Mouse (Mus musculus): ENCODE measurements around the gene 6030408B16Rik.

Gene 6030408B16Rik

DNA sequence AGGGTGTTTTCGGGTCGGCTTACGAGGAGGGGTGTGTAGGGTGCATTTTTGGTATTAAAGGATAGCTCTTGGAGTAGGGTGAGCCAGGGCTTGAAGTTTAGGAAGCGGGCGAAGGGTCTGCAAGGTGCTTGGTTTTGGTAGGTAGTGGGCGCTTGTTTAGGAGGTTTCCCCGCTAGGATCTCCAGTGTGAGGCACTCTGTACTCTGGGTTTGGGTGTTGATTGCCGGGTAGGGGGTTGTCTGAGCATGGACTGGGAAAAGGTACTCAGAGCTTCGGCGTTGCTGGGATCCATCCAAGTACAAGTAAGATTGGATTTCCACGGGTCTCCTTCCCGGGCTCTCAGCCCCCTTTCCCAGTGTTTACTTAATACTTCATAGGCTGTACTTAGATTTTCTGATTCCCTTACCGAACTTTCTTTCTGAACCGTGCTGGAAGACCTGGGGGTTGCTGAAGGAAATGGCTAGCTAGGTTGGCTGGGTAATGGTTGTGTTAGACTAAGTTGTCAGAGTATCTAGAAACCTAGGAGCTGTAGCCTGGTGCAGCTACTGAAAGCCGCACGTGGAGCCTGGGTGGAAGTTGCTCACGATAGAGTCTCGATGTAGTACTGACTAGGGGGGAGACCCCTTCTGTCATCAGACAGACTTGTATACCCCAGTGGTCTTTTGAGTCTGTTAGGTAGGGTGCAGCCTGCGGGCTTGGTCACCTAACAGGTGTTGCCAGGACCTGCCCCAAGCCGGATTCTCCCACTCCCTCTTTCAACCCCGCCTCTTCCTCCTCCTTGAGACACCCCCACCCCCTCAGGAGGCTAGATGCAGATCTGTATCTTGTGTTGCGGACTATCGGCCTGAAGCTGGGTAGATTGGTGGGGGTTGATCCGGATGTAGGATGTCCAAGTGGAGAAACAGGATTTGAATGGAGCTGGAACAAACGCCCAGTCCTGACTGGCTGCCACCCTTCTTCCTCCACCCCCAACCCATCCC is 25.7 kb upstream of the 6030408B16Rik start:
- DNase-seq (ENCODE audit: low spot score) = no peak

DNA sequence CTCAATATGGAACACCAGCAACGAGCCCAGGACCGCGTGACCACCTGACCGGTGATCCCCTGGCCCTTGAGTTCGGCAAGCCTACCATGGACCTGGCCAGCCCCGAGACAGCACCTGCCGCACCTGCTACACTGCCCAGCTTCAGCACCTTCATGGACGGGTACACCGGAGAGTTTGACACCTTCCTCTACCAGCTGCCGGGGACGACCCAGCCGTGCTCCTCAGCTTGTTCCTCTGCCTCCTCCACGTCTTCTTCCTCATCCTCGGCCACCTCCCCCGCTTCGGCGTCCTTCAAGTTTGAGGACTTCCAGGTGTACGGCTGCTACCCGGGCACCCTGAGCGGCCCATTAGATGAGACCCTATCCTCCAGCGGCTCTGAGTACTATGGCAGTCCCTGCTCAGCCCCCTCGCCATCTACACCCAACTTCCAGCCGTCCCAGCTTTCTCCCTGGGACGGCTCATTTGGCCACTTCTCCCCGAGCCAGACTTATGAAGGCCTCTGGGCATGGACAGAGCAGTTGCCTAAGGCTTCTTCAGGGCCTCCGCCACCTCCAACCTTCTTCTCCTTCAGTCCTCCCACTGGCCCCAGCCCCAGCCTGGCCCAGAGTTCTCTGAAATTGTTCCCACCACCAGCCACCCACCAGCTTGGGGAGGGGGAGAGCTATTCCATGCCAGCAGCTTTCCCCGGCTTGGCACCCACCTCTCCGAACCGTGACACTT is 22.8 kb upstream of the 6030408B16Rik start:
- no peak for DNase-seq (ENCODE audit: low spot score)

DNA sequence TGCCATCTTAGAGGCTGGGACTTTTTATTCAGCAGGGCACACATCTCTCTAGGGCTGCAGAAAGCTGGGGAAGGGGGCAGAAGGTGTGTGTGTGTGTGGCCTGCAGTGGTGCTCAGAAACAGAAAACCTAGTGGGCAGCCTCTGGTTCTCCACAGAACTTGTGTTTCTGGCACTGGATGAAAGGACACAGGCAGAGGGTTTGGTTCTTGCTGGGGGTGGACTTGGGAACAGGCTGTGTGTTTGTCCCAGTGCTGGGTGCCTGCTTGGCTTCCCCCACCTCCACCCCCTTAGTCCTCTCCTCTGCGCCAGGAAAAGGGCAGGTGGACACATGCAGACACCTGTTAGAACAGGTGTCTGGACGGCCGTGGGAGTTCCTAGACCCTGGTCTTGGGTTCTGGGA is 21.9 kb upstream of the 6030408B16Rik start:
- no peak for DNase-seq (ENCODE audit: low spot score)

DNA sequence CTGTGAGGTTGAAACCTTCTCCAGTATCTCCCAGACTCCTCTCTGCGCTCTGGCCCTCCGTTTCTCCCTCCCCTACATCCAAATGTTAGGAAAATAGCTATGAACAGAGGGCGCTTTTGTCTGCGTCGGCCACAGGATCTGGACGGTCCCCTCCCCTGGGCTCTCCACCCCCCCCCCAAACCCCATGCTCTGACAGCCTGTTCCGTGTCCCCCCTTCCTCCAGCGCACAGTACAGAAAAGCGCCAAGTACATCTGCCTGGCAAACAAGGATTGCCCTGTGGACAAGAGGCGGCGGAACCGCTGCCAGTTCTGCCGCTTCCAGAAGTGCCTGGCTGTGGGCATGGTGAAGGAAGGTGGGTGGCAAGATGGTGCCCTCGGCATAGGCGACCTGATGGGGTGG is 21.5 kb upstream of the 6030408B16Rik start:
- no peak for DNase-seq (ENCODE audit: low spot score)

DNA sequence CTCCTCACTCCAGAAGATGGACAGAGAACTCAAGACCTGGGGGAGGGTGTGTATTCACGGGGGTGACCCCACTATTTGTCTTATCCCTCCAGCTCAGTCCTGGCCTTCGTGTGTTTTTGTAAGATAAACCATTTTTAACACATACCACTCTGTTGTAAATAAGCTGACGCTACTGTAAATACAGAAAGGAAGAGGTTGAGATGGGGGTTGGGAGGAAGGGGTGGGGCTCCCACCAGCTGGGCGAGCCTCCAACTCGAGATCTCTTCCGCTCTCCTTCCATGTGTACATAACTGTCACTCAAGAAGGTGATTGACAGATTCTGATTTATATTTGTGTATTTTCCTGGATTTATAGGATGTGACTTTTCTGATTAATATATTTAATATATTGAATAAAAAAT is 18.6 kb upstream of the 6030408B16Rik start:
- DNase-seq (ENCODE audit: low spot score) = no peak

DNA sequence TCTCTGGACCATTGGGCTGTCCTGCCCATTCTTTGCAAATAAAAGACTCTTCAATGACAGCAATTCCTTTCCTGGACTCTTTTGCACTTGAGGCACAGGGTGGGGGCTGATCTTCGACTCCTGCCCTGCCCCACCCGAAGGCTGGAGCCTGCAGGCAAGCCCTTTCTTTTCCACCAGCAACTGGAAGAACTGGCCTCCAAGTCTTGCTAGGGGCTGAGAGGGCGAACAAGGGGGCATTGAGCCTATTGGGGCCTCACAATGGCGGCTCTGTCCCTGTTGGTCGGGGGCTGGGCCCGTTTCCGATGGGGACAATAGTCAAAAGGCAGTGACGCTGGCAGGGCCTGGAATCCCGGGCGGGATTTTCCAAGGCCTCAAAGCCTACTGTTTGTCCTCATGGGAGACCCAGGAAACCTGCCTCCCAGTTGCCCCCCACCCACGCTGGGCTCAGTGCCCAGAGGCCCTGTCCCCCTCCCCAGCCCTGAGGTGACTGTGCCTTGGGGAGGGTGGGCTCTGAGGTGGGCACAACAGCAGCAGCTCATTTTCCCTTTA is 15.6 kb upstream of the 6030408B16Rik start:
- no peak for DNase-seq (ENCODE audit: low spot score)

DNA sequence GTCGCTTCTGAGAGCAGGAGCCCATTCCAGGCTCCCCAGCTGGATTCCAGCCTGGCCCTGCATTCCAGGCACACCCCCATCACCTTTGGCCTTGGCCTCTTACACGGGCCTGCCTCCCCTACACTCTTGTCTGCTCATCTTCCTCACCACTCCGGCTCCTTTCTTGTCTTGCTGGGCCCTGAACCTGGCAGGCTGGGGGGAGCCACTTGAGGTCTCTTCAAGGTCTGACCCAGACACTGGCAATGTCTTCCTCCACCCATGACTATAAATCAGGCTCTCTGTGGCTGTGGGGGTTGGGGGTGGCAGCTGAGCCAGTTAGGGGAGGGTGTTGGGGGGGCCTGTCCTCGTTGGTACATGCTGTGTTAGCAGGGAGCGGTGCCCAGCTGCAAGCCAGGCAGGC is 14.4 kb upstream of the 6030408B16Rik start:
- no peak for DNase-seq (ENCODE audit: low spot score)

DNA sequence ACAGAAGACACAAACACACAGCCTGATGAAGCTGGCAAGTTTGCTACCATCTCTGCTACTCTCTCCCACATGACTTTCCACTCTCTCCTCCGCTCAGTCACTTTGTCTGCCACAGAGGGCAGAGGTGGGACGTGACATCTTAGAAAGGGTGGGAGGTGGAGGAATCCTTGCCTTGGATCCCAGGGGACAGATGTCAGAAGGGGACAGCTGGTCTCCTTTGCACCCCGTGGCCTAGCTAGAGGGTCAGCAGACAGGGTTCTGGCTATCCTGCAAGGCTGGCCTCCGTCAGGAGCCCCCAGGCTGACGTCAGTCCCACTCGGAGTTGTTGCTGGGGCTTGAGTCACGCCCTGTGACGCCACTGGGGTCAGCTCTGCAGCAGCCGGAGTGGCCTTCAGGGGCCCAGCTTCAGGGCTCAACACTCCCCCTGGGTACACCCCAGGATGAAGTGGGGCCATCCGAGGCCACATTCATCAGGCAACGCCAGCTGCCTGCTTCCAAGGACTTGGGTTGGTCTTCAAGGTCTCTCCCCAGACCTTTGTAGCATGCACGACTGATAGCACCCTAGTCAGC is 13.5 kb upstream of the 6030408B16Rik start:
- DNase-seq (ENCODE audit: low spot score) = no peak

DNA sequence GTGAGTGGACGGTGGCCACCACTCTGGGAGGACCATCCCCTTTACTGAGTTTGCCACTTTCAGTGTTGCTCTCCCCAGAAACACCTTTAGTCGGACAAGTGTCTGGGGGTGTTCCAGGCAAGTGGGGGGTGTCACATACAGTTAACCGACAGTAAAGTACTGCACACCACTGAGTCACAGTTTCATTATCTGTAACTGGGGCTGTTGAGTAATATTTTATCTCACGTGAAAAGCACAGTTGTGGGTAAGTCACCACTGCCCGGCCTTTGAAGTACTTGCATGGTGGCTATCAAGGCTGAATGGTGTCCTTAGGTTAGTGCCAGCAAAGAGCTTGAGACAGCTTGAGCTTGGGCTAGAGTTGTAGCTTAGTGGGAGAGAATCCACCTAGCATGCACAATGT is 10.5 kb upstream of the 6030408B16Rik start:
- DNase-seq (ENCODE audit: low spot score) = no peak

DNA sequence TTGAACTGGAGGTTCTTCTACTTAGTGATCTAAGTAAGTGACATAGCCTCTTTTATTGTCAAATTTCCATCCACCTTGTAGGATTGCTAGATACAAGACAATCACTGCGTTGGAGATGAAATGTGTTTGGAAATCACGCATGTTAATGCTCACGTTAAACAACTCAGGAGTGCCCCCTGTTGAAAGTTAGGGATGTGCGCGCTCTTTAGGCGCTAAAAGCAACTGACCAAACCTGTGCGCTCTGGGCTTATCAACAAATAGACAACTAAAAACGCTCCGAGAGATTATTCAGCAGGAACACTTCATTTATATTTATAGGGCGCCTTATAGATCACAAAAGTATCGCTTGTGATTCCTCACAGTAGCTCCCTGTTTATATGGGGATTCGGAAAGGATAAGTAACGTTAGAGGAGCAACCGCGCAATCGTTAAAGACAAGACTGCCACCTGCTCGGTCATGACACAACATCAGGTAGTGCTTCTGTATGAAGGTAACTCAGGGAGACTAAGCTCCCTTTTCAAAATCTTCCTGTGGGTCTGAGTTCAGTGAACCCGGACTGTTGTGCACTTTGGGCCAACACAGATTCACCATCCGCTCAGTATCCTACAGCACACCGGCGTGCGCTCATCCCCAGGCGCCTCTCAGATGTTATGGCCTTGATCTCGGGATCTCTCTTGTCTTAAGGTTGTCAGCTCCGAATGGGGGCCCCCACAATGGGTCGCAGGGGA is 9.7 kb upstream of the 6030408B16Rik start:
- DNase-seq (ENCODE audit: low spot score) = peak; percentile 82

DNA sequence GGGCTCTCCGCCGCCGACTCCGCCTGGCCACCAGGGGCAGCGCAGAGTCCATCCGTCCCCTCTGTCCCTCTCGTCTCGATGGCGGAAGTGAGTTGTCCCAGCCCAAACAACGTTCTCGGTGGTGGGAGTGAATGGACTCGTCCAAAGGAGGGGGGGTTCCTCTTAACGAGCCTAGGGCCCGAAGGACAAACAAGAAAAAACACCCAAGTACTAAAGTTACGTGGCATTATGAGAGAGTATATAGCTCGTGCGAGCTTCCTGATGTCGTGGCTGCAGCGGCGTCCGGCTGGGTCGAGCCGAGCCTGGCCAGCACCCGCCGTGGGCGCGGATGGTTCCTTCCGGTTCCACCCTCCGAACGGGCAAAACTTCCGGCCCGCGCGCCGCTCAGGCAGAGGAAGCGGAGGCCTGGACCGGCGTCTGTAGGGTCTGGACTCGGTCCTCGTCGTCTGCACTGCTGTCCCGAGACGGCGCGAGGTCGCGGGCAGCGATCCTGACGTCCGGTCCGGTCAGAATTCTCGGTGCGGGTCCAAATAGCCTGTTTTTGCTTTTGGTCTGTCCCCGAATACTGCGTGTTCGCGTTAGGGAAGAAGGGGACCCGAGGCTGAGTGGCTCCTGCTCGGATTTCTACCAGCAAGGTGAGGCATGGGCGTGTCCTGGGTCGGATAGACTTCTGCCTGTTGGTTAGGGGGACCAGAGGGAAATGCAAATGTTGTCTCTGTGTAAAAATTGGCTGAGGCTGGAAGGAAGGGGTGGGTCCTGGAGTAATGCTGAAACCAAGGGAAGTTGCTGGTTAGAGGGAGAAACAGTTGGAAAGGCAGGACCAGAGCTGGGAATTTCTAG is 8.9 kb upstream of the 6030408B16Rik start, which contains the start of gene Atg101:
Atg101 (plus strand) TSS at position 362 of the 840 bp plus-strand sequence.
- peak; percentile 94 for DNase-seq (ENCODE audit: low spot score)

DNA sequence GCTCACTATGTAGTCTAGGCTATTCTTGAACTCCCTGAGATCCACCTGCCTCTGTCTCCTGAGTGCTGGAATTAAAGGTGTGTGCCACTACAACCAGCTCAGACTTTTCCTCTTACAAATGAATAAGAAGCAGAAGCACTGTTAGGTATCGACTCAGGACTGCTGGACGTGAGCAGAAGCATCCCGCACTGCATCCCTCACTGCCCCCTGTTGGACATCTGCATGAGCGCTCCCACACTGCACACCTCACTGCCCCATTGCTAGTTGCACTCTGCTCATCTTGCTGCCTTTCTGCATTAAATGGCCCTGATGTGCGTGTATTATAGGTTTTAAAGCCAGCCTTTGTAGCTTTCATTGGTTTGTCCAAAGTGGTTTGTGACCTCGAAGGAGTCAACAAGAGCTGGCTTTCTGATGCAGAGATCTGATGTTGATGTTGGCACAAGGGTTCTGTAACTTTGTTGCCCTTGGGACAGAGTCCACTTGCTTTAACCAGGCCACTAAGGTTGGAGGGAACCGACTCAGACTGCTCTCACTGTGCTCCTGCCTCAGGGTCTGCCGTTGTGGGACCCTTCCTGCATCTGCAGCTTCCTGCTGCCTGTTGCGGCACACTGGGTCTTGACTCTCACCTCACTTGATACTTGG is 6.8 kb upstream of the 6030408B16Rik start:
- DNase-seq (ENCODE audit: low spot score) = peak; percentile 42

DNA sequence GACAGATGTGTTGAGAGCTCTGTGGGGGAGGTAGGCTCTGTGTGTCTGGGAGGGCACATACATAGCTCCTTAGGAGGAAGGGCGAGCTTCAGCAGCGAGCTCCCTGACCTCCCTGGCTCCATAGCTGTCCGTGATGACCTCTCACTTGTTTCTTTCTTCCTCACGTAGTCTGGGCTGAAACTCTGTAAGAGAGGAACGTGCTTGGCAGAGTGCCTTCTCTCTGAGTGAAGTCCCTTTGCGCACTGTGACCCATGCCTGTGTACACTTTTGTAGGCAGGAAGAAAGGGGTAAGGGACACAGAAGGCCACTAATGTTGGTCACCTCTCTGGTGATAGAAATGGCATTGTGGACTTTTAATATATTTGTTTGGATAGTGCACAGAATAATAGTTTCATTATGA is 5.7 kb upstream of the 6030408B16Rik start:
- DNase-seq (ENCODE audit: low spot score) = no peak

DNA sequence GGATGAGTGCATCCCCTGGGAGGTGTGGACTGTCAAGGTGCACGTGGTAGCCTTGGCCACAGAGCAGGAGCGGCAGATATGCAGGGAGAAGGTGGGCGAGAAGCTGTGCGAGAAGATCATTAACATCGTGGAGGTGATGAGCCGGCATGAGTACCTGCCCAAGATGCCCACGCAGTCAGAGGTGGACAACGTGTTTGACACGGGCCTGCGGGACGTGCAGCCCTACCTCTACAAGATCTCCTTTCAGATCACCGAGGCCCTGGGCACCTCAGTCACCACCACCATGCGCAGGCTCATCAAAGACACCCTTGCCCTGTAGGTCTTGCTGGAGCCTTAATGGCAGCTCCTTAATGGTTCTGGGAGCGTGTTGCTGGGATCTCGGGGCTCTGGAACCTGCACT is 2.7 kb upstream of the 6030408B16Rik start:
- DNase-seq (ENCODE audit: low spot score) = no peak

DNA sequence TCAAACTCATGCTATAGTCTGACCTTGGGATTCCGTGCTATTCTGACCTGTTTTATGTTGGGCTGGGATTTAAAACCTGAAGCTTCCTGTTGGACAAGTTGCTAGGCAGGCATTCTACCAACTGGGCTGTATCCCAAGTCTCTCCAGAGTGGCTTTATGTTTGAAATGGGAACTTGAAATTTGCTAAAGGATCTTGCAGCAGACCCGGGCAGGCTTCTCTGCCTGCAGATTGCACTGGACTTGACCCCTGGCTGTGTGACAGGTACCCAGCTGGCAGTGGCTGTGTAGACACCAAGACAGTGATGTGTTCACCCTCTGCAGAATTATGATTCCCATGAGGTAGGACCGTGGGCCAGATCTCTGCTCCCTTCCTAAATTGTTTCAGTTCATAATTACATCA is 1.0 kb upstream of the 6030408B16Rik start:
- DNase-seq (ENCODE audit: low spot score) = no peak

DNA sequence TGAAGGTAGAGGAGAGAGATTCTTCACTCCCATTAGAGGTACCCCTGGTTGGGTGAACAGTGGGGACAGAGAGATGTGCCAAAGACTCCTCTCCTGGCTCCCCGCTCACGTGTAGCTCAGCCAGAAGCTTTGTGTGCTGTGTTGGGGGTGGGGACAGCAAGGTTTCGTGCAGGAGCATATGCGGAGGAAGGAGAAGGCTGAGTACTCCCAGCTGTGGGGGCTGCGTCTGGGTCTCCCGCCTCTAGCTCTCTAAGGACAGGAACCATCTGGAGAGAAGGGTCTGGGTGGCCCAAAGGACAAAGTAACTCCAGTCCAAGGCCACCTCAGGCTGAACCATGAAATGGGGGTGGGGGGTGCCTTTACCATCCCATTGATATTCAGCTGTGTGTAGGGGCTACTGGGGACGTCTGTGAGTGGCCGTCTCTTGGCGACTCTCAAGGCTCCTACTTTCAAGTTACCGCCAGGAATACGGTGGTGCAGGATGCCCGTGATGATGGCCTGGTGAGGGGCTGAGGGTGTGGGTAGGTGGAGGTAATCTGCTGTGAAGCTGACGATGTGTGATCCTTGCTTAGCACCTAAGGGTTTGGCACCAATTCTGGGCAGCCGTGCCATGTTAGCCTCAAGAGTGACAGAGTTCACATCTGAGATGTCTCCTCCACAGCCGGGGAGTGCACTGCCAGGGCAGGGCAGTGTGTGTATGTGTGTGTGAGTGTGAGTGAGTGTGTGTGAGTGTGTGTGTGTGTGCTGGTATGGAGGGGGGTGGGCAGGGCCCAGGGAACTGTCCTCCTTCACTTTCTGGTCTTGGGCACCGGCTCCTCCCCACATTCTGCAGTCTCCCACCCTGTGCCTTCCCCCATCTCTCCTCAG is 1.2 kb downstream of the 6030408B16Rik start:
- no peak for DNase-seq (ENCODE audit: low spot score)

DNA sequence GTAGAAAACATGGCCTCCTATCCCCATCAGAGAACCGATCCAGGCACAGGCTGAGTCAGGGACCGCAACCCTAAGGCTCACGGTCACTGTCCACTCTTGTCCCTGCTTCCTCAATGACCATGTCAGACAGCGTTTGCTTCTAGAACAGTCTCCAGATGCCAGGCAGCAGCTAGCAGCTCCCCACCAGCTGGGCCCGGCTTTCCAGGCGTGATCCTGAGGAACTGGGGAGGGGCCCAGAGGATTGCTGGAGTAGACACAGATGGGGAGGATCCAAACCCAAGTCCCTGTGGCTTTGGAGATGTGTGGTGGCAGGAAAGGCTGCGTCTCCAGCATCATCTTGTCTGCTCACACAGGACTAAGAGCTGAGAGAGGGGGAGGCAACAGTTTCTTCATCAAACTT is 2.1 kb downstream of the 6030408B16Rik start:
- no peak for DNase-seq (ENCODE audit: low spot score)

DNA sequence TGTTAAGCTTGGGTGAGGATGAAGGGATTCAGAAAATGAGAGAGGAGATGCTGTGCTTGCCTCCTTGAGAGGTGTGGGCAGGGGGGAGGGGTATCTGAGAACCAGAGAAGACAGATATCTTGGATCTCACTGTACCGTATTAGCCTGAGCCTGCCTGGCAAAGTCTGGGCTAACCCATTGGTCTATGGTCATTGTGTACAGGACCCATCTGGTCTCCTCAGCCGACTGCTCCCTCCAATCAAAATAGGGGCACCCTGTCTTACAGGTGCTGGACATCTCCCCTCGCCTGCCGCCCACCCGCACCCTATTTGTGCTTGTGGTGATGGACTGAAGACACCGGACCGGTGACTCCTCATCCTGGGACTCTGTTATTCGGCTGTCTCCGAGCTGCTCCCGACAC is 2.6 kb downstream of the 6030408B16Rik start:
- DNase-seq (ENCODE audit: low spot score) = no peak

DNA sequence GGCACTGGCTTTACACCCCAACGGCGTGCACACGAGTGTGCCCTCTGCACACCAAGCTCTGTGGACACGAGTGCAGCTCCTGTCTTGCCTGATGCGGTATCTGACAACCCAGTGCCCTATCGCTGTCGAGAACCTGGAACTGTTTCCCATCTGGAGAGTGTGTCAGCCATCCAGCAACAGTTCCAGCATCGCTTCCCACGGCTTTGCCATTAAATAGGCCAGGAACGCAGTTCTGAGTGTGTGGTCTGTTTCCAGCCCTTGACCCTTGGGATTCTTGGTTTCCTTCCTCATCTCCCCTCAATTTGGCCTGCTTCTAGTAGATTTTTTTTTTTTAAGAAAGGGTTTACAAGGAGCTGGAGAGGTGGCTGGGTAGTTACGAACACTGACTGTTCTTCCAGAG is 3.1 kb downstream of the 6030408B16Rik start:
- DNase-seq (ENCODE audit: low spot score) = no peak

Data from retina, embryonic 14.5 days (tissue).